Mouse (Mus musculus) gonadal fat pad, adult 2 months (tissue): Measurements from ENCODE around the gene Nrbf2. TPM values are rescaled to one million over a fixed set of nuclear protein-coding genes. Genes with fewer than 3 reads are reported as not detected.

Source experiments
- DNase-seq: peaks from one replicate; pipeline ENCODE4 v3.0.0-alpha.2; 2012; ENCODE audit warnings: low read depth
- polyA plus RNA-seq: library from polyadenylated mRNA; depleted of rRNA; stranded (reverse); fragments of >200 nt; gene quantifications from 2 replicates; pipeline ENCODE4 v1.2.3, GENCODE M21; 2012; rRNA removed

Nrbf2 gene
- polyA plus RNA-seq, 1 experiment, result 13.3 TPM

DNA sequence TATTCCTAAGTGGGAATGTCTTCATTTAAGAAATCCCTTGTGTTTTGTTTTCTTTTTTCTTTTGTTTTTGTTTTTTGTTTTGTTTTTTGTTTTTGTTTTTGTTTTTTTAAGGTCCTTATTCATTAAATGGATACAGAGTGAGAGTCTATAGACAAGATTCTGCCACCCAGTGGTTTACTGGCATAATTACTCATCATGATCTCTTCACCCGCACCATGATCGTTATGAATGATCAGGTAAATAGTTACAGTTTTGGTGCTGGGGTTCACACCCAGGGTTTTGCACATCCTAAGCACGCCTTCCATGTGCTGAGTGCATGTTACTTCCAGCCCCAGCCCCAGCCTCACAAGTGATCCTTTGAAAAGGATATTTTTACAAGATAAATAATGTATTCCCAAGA lies 68.2 kb downstream of the Nrbf2 start:
- DNase-seq, result no peak

Other genes starting within 250 kb of the Nrbf2 start
- 11.0 and 15.2 TPM in 2 replicates for gene Jmjd1c, start 189.2 kb downstream of the Nrbf2 start, polyA plus RNA-seq
- 25.8 and 33.3 TPM in 2 replicates for gene Reep3, start 188.4 kb downstream of the Nrbf2 start, polyA plus RNA-seq